Mouse (Mus musculus): Measurements from ENCODE around the gene Mon2.

- no peak for TF ChIP-seq CTCF (IDR thresholded peaks at IDR 0.05; ENCODE audit: extremely low read depth, insufficient read length, insufficient replicate concordance, low read depth, low read length)
- TF ChIP-seq POLR2A (IDR thresholded peaks at IDR 0.05; ENCODE audit: low read depth, low read length), result no peak
These were observed 24.3 kb downstream of the Mon2 start for GRCm38 (mm10) chr10:123052021-123052420.

All from small intestine, adult 2 months (tissue).